Mouse (Mus musculus): ENCODE results near the gene Sez6l2.

The Sez6l2 gene

DNA sequence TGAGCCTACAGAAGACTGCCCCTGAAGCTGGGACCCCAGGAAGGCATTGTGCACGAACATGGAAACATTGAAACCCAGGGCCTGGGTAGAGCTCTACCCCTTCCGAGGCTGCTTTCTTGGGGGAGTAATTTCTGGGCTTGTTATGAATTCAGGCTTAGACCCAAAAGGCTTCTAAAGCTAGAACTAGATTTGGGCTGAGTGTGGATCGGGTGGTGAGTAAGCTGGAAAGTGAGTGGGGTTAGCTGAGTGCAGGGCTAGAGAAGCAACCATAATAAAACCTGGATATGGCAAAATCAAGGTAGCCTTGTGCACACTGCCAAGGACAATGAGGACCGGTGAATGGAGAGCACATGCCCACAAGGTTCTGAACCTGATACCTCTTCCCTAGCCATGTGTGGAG, 11.6 kb downstream of the Sez6l2 start:
- no peak for DNase-seq

GRCm38 (mm10) chr7:126963548-126964286, 13.4 kb downstream of the Sez6l2 start:
- DNase-seq = peak; percentile 31 to 74

GRCm38 (mm10) chr7:126965568-126965967, 15.2 kb downstream of the Sez6l2 start:
- no peak for DNase-seq

GRCm38 (mm10) chr7:126967361-126967760, 17.0 kb downstream of the Sez6l2 start:
- no peak for DNase-seq

GRCm38 (mm10) chr7:126975493-126975892, 25.1 kb downstream of the Sez6l2 start:
- DNase-seq = no peak

DNA sequence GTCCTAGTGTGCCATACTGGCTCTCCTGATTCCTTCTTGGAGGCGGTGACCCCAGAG, 25.4 kb downstream of the Sez6l2 start, which contains the start of gene Cdipt:
TSS of gene Cdipt (plus strand) at position 22 of the 57 bp plus-strand sequence.
- no peak for DNase-seq

DNA sequence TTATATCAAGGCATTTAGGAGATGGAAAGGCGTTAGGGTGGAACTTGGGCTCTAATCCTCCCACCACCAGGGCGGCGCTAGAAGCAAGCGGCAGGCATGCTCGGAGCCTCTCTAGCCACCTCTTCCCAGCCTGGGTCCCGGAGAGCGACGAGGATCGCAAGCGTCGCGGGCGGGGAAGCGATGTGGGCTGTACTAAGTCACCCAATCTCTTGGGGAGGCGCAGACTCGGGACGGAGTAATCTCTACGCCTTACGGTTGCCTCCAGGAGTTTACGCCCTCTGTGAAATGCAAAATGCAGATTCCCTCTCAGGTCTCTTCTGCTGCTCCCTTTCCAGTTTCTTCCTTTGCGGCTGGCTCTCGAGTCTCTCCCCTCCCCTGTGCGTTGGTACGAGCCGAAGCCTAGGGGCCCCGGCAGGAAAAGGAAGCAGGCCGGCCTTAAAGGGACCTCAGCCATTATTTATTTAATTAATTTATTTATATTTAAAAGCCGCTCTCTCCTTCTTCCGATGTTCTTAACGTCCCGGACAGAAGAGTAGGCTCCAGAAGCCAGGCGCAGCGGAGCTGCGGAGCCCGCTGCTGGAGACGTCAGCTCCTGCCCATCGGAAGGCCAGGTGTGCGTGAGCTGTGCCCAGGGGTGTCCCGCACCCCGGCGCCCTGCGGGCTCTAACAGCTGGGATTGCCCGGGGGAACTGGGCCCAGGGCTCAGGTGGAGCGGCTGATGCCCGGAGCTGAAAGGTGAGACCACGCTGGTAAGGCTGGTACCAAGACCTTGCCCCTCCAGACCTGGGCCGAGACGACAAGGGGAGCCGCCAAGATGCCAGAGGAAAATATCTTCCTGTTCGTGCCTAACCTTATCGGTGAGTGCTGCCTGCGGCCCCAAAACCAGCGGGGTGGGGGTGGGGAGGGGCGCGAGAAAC, 25.8 kb downstream of the Sez6l2 start, which contains the start of gene Cdiptos:
TSS of gene Cdiptos (minus strand) at position 149 of the 917 bp plus-strand sequence.
- DNase-seq = peak; percentile 93 to 96

- DNase-seq = peak; percentile 14 to 15
These were observed 26.6 kb downstream of the Sez6l2 start for GRCm38 (mm10) chr7:126976878-126977459.

DNA sequence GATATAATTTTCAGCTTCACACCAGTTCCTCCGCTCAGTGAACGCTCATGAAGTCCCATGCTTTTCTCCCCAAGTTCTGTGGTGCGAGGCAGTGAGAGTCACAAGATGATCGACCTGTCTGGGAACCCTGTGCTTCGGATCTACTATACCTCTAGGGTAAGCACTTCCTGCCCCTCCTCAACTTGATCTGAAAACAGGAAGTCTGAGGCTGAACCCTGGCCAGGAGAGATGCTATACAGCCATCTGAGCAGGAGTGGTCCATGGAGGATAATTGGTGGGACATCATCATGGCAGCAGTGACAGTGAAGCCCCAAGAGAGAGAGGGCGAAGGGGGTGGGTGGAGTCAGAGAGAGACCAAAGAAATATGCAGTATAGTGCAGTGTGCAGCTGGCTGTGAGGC, 28.5 kb downstream of the Sez6l2 start:
- no peak for DNase-seq

DNA sequence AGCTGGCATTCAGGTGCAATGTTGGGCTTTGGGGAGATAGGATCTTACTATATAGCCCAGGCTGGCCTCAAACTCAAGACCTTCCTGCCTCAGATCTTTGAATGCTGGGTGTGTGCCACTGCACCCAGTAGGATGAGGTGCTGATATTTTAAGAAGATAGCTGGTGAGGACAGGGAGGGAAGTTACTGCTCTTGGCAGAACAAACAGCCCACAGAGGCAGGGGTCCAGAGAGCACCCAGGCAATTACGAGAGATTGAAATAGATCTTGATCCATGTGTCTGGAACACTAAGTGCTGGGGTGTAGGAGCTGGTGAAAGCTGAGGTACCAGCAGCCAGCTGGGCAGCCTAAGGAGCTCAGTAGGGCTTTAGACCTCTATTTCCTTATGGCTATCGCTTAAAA, 31.2 kb downstream of the Sez6l2 start:
- DNase-seq = no peak

DNA sequence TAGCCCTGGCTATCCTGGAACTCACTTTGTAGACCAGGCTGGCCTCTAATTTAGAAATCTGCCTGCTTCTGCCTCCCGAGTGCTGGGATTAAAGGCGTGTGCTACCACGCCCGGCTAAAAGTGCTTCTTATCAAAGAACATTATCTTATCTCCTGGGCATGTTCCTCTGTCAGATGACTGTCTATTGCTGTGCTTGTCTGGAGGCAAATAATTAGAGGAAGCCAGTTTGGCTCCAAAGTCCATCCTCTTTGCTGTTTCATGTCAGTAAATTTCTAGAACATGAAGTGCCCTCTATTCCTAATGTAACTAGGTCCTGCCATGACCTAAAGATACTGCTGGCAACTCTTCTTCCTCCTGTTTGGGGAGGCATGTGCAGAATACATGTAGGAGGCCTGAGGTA, 31.7 kb downstream of the Sez6l2 start:
- DNase-seq = no peak

DNA sequence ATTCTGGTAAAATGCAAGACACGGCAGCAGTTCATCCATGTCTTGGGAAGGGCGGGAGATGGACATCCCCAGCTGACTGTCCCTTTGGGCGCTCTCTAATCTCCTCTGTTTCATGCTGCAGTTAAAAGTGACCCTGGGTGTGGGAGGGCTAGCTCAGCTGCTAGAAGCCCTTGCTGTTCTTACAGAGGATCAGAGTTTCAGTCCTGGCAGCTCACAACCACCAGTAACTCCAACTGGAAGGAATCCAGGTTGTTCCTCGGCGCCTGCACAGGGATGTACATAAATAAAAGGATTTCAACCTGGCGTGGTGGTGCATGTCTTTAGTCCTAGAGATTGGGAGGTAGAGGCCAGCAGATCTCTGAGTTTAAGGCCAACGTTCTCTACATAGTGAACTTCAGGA, 32.8 kb downstream of the Sez6l2 start:
- DNase-seq = no peak

DNA sequence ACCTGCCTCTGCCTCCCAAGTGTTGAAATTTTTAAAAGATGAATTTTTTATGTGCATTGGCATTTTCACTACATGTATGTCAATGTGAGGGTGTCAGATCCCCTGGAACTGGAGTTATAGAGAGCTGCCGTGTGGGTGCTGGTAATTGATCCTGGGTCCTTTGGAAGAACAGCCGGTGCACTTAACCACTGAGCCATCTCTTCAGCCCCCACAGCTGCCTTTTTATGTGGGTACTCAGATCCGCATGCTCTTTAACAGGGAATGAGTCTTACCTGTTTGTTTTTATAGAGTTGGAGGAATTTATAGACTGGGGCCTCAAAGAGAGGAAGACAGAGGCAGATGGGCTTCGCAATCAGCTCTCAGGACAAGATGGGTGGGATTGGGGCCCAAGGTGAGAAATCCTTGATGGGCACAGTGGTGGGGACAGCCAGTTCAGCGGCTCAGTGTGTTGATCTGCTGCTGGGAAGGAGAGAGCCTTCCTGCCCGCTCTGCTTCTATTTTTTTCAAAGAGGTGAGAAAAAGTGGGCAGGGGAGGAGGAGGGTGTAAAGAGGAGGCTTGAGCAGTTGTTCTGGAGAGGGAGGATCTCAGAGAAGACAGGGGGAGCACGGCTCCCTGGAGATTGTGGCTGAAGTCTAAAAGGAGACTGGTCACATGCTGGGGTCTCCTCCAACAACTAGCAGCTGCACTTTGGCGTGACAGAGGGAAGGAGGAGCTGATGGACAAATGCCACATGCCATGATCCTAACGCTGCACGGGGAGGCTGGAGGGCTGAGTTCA, 34.5 kb downstream of the Sez6l2 start:
- no peak for DNase-seq

DNA sequence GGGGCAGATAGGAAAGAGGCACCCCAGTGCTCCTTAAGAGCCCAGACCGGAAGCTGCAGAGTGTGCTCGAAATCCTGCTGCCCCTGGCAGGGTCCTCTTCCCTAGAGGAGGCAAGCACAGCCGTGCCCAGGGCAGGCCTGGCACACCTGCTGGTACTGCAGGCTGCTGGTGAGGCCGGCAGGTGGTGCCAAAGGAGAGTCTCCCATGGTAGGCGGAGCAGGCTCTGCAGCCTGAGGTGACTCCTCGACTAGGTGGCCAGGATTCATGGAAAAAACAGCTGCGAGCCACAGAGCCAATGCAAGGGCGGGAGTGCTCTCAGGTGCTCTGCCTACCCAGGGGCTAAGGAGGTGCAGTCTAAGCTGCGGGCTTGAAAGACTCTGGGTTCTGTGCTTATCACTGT, 36.0 kb downstream of the Sez6l2 start:
- peak; percentile 60 to 71 for DNase-seq

GRCm38 (mm10) chr7:126988816-126989215, 38.5 kb downstream of the Sez6l2 start:
- no peak for DNase-seq

DNA sequence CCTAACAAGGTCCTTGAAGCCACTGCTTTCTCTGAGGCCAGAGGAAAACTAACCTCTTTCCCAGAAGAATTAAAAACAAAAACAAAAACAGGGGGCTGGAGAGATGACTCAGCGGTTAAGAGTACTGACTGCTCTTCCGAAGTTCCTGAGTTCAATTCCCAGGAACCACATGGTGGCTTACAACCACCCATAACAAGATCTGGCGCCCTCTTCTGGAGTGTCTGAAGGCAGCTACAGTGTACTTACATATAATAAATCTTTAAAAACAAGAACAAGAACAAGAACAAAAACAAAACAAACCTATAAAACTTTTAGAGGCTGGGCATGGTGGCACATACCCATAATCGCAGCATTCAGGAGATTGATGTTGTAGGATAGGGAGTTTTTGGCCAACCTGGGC, 46.1 kb downstream of the Sez6l2 start:
- no peak for DNase-seq

DNA sequence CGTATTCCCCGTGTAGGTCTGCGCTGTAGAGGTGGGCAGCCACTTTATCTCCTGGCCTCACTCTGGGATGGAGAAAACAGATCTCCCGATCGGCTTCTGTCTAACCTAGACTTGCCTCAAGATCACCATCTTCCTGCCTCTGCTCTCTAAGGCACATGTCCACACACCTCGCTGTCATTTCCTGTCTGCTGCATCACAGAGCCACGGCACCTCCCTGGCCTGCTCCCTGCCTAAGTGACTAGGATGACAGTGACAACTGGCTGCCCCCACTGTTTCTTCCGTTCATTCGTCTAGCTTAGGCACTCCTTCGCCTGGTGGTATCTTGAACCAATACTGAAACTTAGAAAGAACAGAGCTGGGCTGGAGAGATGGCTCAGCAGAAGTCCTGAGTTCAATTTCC, 49.2 kb downstream of the Sez6l2 start:
- DNase-seq = no peak

- DNase-seq = no peak
These were observed 53.3 kb downstream of the Sez6l2 start for GRCm38 (mm10) chr7:127003620-127004019.

- DNase-seq = no peak
These were observed 53.9 kb downstream of the Sez6l2 start for GRCm38 (mm10) chr7:127004122-127004875.

- DNase-seq = no peak
These were observed 57.1 kb downstream of the Sez6l2 start for GRCm38 (mm10) chr7:127007313-127008024.

DNA sequence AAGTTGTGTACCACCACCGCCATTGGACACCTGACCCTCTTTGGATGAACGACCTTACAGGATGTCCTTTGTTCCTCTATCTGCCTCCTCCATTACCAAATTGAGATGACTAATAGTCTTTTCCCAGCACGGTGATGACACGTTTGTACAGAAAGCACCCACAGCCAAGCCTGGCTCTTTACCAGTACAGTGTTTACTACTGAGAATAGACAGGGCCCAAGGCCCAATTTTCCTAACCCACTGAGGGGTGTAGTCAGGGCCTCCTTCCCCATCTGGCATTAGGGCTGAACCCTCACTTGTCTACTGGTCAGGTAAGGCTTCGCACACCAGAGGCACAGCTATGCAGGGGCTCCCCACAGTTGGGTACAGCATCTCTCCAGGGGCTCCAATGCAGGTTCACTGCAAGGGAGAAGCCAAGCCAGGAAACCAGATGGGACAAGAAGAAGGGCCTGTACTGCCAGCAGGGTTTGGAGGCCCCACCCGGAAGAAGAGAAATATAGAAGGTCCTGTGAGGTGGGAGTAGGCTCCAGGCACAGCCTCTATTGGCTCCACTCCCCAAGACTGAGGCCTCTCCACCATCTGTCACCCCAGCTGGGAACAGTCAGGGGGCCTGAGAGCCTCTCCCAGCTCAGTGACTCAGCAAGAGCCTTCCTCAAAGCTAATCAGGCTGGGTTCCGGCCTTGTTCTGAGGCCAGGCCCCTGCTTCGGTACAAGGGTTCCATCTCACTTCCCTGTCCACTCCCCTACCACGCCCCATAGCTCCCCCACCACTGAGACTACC, 58.1 kb downstream of the Sez6l2 start:
- DNase-seq = peak in 1 of 2 experiments; percentile 44
